Mouse (Mus musculus): ENCODE results near the gene Pdcd1. TPM values are rescaled to one million over a fixed set of nuclear protein-coding genes. Genes with fewer than 3 reads are reported as not detected.
"Not testable (repeated sequence)": the region's sequence is repeated elsewhere in the genome, so short reads cannot be mapped to it uniquely, and the experiment has no call there.

The Pdcd1 gene
- polyA plus RNA-seq, 1 experiment from 2014 or later = not detected

GRCm38 (mm10) chr1:94078314-94078713, 26.0 kb upstream of the Pdcd1 start:
- no peaks in the 10 kb centered on the region for H3K4me1 ChIP-seq (ENCODE audit: control insufficient read depth, insufficient read depth, low read length)
- H3K36me3 ChIP-seq (ENCODE audit: control insufficient read depth, insufficient read depth, low read length) = no peaks in the 10 kb centered on the region
- no peak overlapping the region for H3K4me3 ChIP-seq (ENCODE audit: low read depth, low read length)
- no peaks in the 10 kb centered on the region for H3K9me3 ChIP-seq (ENCODE audit: control insufficient read depth, low read length)
- DNase-seq (ENCODE audit: low spot score) (no peak), ATAC-seq (ENCODE audit: insufficient read depth, low FRiP score, low TSS enrichment) (no peak)
- H3K9ac ChIP-seq (ENCODE audit: low read length) = no peak overlapping the region
- H3K27ac ChIP-seq (ENCODE audit: low read depth, low read length) = no peak overlapping the region
- no peaks in the 10 kb centered on the region for H3K27me3 ChIP-seq (ENCODE audit: control insufficient read depth, insufficient read depth, low read length)
- WGBS = 56% methylated on average over 3 of the region's 3 CpGs
- no peak overlapping the region for H3K4me2 ChIP-seq (ENCODE audit: low read depth)

- H3K4me1 ChIP-seq (ENCODE audit: control insufficient read depth, insufficient read depth, low read length) = no peaks in the 10 kb centered on the region
- no peak overlapping the region for H3K4me3 ChIP-seq (ENCODE audit: low read depth, low read length)
- H3K27ac ChIP-seq (ENCODE audit: low read depth, low read length) = no peak overlapping the region
- no peaks in the 10 kb centered on the region for H3K27me3 ChIP-seq (ENCODE audit: control insufficient read depth, insufficient read depth, low read length)
- no peak overlapping the region for H3K4me2 ChIP-seq (ENCODE audit: low read depth)
- no peaks in the 10 kb centered on the region for H3K9me3 ChIP-seq (ENCODE audit: control insufficient read depth, low read length)
- no peak overlapping the region for H3K9ac ChIP-seq (ENCODE audit: low read length)
- 25% methylated on average over 1 of the region's 1 CpGs for WGBS
- no peak for DNase-seq (ENCODE audit: low spot score)
- no peaks in the 10 kb centered on the region for H3K36me3 ChIP-seq (ENCODE audit: control insufficient read depth, insufficient read depth, low read length)
- no peak for ATAC-seq (ENCODE audit: insufficient read depth, low FRiP score, low TSS enrichment)
Measured at GRCm38 (mm10) chr1:94076702-94077101, 24.3 kb upstream of the Pdcd1 start.

GRCm38 (mm10) chr1:94074756-94075155, 22.4 kb upstream of the Pdcd1 start:
- 90% methylated on average over 6 of the region's 6 CpGs for WGBS
- Histone ChIP-seq H3K27me3 (ENCODE audit: control insufficient read depth, insufficient read depth, low read length) (no peaks in the 10 kb centered on the region), H3K4me3 (ENCODE audit: low read depth, low read length) (no peak overlapping the region), H3K27ac (ENCODE audit: low read depth, low read length) (no peak overlapping the region), H3K9me3 (ENCODE audit: control insufficient read depth, low read length) (no peaks in the 10 kb centered on the region), H3K9ac (ENCODE audit: low read length) (no peak overlapping the region), H3K36me3 (ENCODE audit: control insufficient read depth, insufficient read depth, low read length) (no peaks in the 10 kb centered on the region), H3K4me2 (ENCODE audit: low read depth) (no peak overlapping the region), H3K4me1 (ENCODE audit: control insufficient read depth, insufficient read depth, low read length) (no peaks in the 10 kb centered on the region)
- ATAC-seq (ENCODE audit: insufficient read depth, low FRiP score, low TSS enrichment) (no peak), DNase-seq (ENCODE audit: low spot score) (no peak)

DNA sequence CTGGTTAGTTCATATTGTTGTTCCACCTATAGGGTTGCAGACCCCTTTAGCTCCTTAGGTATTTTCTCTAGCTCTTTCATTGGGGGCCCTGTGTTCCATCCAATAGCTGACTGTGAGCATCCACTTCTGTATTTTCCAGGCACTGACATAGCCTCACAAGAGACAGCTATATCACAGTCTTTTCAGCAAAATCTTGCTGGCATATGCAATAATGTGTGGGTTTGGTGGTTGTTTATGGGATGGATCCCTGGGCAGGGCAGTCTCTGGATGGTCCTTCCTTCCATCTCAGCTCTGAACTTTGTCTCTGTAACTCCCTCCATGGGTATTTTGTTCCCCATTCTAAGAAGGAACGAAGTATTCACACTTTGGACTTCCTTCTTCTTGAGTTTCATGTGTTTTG, 5.9 kb upstream of the Pdcd1 start:
- ATAC-seq (ENCODE audit: insufficient read depth, low FRiP score, low TSS enrichment); H3K4me2 ChIP-seq (ENCODE audit: low read depth); H3K27ac ChIP-seq (ENCODE audit: low read depth, low read length); H3K4me3 ChIP-seq (ENCODE audit: low read depth, low read length); H3K9ac ChIP-seq (ENCODE audit: low read length); H3K27me3 ChIP-seq (ENCODE audit: control insufficient read depth, insufficient read depth, low read length); H3K9me3 ChIP-seq (ENCODE audit: control insufficient read depth, low read length); DNase-seq (ENCODE audit: low spot score); H3K4me1 ChIP-seq (ENCODE audit: control insufficient read depth, insufficient read depth, low read length); H3K36me3 ChIP-seq (ENCODE audit: control insufficient read depth, insufficient read depth, low read length): not testable (repeated sequence)
- 84% methylated on average over 1 of the region's 1 CpGs for WGBS

DNA sequence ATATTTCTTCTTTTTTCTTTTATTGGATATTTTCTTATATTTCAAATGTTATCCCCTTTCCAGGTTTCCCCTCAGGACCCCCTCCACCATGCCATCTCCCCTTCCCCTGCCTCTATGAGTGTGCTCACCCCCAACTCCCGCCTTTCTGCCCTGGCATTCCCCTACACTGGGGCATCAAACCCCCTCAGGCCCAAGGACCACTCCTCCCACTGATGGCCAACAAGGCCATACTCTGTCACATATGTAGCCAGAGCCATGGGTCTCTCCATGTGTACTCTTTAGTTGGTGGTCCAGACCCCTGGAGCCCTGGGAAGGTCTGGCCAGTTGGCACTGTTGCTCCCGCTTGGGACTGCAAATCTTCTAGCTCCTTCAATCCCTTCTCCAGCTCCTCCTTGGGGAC, 5.0 kb upstream of the Pdcd1 start:
- ATAC-seq (ENCODE audit: insufficient read depth, low FRiP score, low TSS enrichment) (no peak), DNase-seq (ENCODE audit: low spot score) (no peak)
- Histone ChIP-seq H3K9me3 (ENCODE audit: control insufficient read depth, low read length) (no peaks in the 10 kb centered on the region), H3K9ac (ENCODE audit: low read length) (no peak overlapping the region), H3K27me3 (ENCODE audit: control insufficient read depth, insufficient read depth, low read length) (no peaks in the 10 kb centered on the region), H3K4me1 (ENCODE audit: control insufficient read depth, insufficient read depth, low read length) (no peaks in the 10 kb centered on the region), H3K4me3 (ENCODE audit: low read depth, low read length) (no peak overlapping the region), H3K27ac (ENCODE audit: low read depth, low read length) (no peak overlapping the region), H3K36me3 (ENCODE audit: control insufficient read depth, insufficient read depth, low read length) (no peaks in the 10 kb centered on the region), H3K4me2 (ENCODE audit: low read depth) (no peak overlapping the region)
- WGBS = 93% methylated on average over 2 of the region's 2 CpGs

DNA sequence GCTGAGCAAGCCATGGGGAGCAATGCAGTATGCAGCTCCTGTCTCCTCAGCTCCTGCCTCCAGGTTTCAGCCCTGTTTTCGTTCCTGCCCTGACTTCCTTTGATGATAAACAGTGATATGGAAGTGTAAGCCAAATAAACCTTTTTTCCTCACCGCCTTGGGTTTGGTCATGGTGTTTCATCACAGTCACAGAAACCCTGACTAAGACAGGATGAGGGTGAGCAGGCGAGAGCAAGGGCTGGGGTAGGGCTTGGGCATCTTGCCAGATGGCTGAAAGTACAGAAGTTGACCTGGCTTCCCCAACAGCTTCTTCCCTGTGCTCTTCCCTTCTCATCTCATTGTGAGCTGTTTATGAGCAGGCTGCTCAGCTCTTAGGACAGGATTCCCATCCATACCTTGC, 3.6 kb upstream of the Pdcd1 start:
- Histone ChIP-seq H3K4me2 (ENCODE audit: low read depth) (no peak overlapping the region), H3K27ac (ENCODE audit: low read depth, low read length) (no peak overlapping the region), H3K4me1 (ENCODE audit: control insufficient read depth, insufficient read depth, low read length) (no peaks in the 10 kb centered on the region), H3K9ac (ENCODE audit: low read length) (no peak overlapping the region), H3K9me3 (ENCODE audit: control insufficient read depth, low read length) (no peaks in the 10 kb centered on the region), H3K27me3 (ENCODE audit: control insufficient read depth, insufficient read depth, low read length) (no peaks in the 10 kb centered on the region), H3K36me3 (ENCODE audit: control insufficient read depth, insufficient read depth, low read length) (no peaks in the 10 kb centered on the region), H3K4me3 (ENCODE audit: low read depth, low read length) (no peak overlapping the region)
- 78% methylated on average over 3 of the region's 3 CpGs for WGBS
- DNase-seq (ENCODE audit: low spot score) = no peak
- no peak for ATAC-seq (ENCODE audit: insufficient read depth, low FRiP score, low TSS enrichment)

DNA sequence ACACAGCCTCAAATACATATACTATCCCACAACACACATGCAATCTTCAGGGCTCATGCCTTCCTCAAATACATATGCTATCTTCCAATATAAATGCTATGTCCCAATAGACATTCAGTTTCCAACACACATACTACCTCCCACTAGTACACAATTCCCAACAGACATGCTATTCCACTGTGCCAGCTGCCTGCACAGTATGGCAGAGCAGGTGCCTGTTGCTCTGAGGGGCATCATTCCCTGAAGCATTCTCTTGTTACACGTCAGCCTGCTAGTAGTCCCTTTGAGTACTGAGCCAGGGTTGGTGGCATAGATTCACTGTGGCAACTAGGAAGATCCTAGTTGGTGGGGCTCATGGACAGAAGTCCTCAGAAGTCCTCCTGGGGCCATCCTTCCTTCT, 2.1 kb upstream of the Pdcd1 start:
- Histone ChIP-seq H3K4me1 (ENCODE audit: control insufficient read depth, insufficient read depth, low read length) (no peaks in the 10 kb centered on the region), H3K9ac (ENCODE audit: low read length) (no peak overlapping the region), H3K4me3 (ENCODE audit: low read depth, low read length) (no peak overlapping the region), H3K27ac (ENCODE audit: low read depth, low read length) (no peak overlapping the region), H3K36me3 (ENCODE audit: control insufficient read depth, insufficient read depth, low read length) (no peaks in the 10 kb centered on the region), H3K4me2 (ENCODE audit: low read depth) (no peak overlapping the region), H3K27me3 (ENCODE audit: control insufficient read depth, insufficient read depth, low read length) (no peaks in the 10 kb centered on the region), H3K9me3 (ENCODE audit: control insufficient read depth, low read length) (no peaks in the 10 kb centered on the region)
- DNase-seq (ENCODE audit: low spot score) (no peak), ATAC-seq (ENCODE audit: insufficient read depth, low FRiP score, low TSS enrichment) (no peak)
- 89% methylated on average over 1 of the region's 1 CpGs for WGBS

DNA sequence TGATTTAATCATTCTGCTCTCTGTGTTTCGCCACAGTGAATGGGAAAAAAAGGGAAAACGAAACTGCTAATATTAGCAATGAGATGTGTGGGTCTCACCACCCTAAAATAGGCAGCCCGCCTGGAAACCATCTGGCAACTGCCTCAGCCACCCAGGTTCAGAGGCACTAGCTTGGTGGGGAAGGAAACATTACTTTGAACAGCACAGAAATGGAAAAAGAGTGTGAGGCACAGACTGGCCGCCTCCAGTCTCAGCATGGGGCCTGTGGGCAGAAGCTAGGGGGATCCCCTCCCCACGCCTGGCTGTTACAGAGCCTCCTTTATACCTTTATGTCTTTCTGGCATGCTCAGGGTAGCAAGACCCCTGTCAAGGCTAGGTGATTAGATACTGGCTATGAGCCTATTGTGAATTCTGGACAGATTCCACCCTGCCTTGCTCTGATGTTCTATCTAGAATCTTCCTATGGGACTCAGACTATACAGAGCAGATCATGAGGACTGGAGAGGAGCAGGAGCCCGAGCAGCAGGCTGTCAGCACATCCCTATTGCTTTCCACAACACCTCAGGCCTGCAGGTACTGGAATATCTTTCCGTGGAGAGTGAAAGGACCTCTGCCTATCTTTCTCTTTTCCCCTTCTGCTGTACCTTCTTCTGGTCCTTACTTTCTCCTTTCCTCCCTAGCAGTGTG, 1.3 kb upstream of the Pdcd1 start:
- no peaks in the 10 kb centered on the region for H3K27me3 ChIP-seq (ENCODE audit: control insufficient read depth, insufficient read depth, low read length)
- WGBS = 73% methylated on average over 7 of the region's 7 CpGs
- no peak overlapping the region for H3K27ac ChIP-seq (ENCODE audit: low read depth, low read length)
- H3K4me3 ChIP-seq (ENCODE audit: low read depth, low read length) = no peak overlapping the region
- DNase-seq (ENCODE audit: low spot score) = no peak
- no peak for ATAC-seq (ENCODE audit: insufficient read depth, low FRiP score, low TSS enrichment)
- no peak overlapping the region for H3K9ac ChIP-seq (ENCODE audit: low read length)
- H3K9me3 ChIP-seq (ENCODE audit: control insufficient read depth, low read length) = no peaks in the 10 kb centered on the region
- no peaks in the 10 kb centered on the region for H3K36me3 ChIP-seq (ENCODE audit: control insufficient read depth, insufficient read depth, low read length)
- H3K4me1 ChIP-seq (ENCODE audit: control insufficient read depth, insufficient read depth, low read length) = no peaks in the 10 kb centered on the region
- no peak overlapping the region for H3K4me2 ChIP-seq (ENCODE audit: low read depth)

DNA sequence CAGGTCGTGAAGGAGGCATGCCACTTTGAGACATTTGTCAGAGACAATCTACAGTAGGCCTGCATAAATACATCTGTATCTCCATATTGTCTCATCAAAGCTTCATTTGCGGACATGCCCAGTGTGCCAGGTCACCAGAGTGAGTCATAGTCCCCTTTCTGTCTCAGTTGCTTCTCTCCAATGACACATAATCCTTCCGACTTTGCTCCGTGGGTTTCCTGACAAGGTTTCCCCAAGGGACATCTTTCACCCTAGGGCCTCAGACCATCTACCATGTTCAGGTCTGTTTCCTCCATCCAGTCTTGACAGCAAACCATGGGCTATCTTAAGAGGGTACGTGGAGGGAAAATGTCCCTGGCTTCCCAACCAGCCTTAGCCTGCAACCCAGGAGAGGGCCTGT, 1.2 kb downstream of the Pdcd1 start:
- 85% methylated on average over 5 of the region's 5 CpGs for WGBS

More for the DNA sequence above, 1.2 kb downstream of the Pdcd1 start:
- no peaks in the 10 kb centered on the region for H3K27me3 ChIP-seq (ENCODE audit: control insufficient read depth, insufficient read depth, low read length)
- no peaks in the 10 kb centered on the region for H3K36me3 ChIP-seq (ENCODE audit: control insufficient read depth, insufficient read depth, low read length)
- H3K27ac ChIP-seq (ENCODE audit: low read depth, low read length) = no peak overlapping the region
- H3K9me3 ChIP-seq (ENCODE audit: control insufficient read depth, low read length) = no peaks in the 10 kb centered on the region
- no peak overlapping the region for H3K4me2 ChIP-seq (ENCODE audit: low read depth)
- DNase-seq (ENCODE audit: low spot score) (no peak), ATAC-seq (ENCODE audit: insufficient read depth, low FRiP score, low TSS enrichment) (no peak)
- H3K9ac ChIP-seq (ENCODE audit: low read length) = no peak overlapping the region
- H3K4me1 ChIP-seq (ENCODE audit: control insufficient read depth, insufficient read depth, low read length) = no peaks in the 10 kb centered on the region
- H3K4me3 ChIP-seq (ENCODE audit: low read depth, low read length) = no peak overlapping the region
